Mouse (Mus musculus) kidney, postnatal 0 days (tissue): Measurements from ENCODE around the gene Grm7. TPM values are rescaled to one million over a fixed set of nuclear protein-coding genes. Genes with fewer than 3 reads are reported as not detected.

ENCODE experiments used
- ATAC-seq: fragments of 200-750 bp; cut with Nextera tagmentation; replicated peaks from 2 replicates; pipeline ENCODE4 v1.8.0; 2017; ENCODE audit warnings: low read depth, moderate number of reproducible peaks, moderate TSS enrichment, moderate library complexity; ENCODE audit not compliant: low FRiP score
- DNase-seq: peaks from one replicate; pipeline ENCODE4 v3.0.0-alpha.2; 2016; ENCODE audit warnings: low spot score
- H3K27ac ChIP-seq: fragments of 300-500 bp; sonication (generic); 2 replicates; pipeline ENCODE4 v1.5.1; 2014; ENCODE audit warnings: mild to moderate bottlenecking
- H3K27me3 ChIP-seq: fragments of 300-500 bp; sonication (generic); 2 replicates; pipeline ENCODE4 v1.6.1; 2014; ENCODE audit warnings: low read length, mixed read lengths; ENCODE audit not compliant: insufficient read depth
- H3K36me3 ChIP-seq: fragments of 300-500 bp; sonication (generic); 2 replicates; pipeline ENCODE4 v1.6.1; 2014; ENCODE audit warnings: low read length, mixed read lengths; ENCODE audit not compliant: insufficient read depth
- H3K4me1 ChIP-seq: fragments of 300-500 bp; sonication (generic); replicated peaks from 2 replicates; pipeline ENCODE4 v1.6.1; 2014; ENCODE audit warnings: antibody characterized with exemption, low read length, mixed read lengths; ENCODE audit not compliant: insufficient read depth
- H3K4me2 ChIP-seq: fragments of 300-500 bp; sonication (generic); 2 replicates; pipeline ENCODE4 v1.6.1; 2014; ENCODE audit warnings: mild to moderate bottlenecking, low read length, moderate library complexity, mixed read lengths
- H3K4me3 ChIP-seq: fragments of 300-500 bp; sonication (generic); replicated peaks from 2 replicates; pipeline ENCODE4 v1.5.1; 2014; ENCODE audit warnings: low read depth, low read length
- H3K9ac ChIP-seq: fragments of 300-500 bp; sonication (generic); 2 replicates; pipeline ENCODE4 v1.6.1; 2014; ENCODE audit warnings: low read depth, low read length
- H3K9me3 ChIP-seq: fragments of 300-500 bp; sonication (generic); replicated peaks from 2 replicates; pipeline ENCODE4 v1.6.1; 2016; ENCODE audit warnings: low read length, inconsistent platforms, mixed read lengths
- CTCF ChIP-seq: IDR thresholded peaks from 2 replicates; pipeline ENCODE4 v1.5.1; 2016; ENCODE audit warnings: antibody characterized with exemption, low read depth, mild to moderate bottlenecking, moderate library complexity
- WGBS: fragments of 180-500 bp; shearing (Covaris S2); extraction: QIAGEN DNeasy Blood & Tissue Kit; methylation state at CpG from one replicate; pipeline ENCODE4 v1.1.7; 2014; 5-methylcytosine and 5-hydroxymethylcytosine counted together
- polyA plus RNA-seq: library from polyadenylated mRNA; unstranded; fragments of >200 nt; fragmentation: Nextera tagmentation; extraction: Ambion mirVana; gene quantifications from 2 replicates; pipeline ENCODE4 v1.2.1, GENCODE M21; 2015

The Grm7 gene
- polyA plus RNA-seq, 1 experiment from 2014 or later = 2.3 TPM

- Histone ChIP-seq H3K27me3 (no peaks in the 10 kb centered on the region), H3K9ac (no peak overlapping the region), H3K36me3 (no peaks in the 10 kb centered on the region), H3K4me2 (no peak overlapping the region), H3K4me3 (no peak overlapping the region), H3K27ac (no peak overlapping the region), H3K4me1 (no peaks in the 10 kb centered on the region), H3K9me3 (no peaks in the 10 kb centered on the region)
- WGBS = 49% methylated on average over 5 of the region's 5 CpGs
- ATAC-seq = no peak
- no peak for TF ChIP-seq CTCF
- DNase-seq = no peak
Measured at GRCm38 (mm10) chr6:110812214-110812613, 166.8 kb downstream of the Grm7 start.

- H3K27ac ChIP-seq = no peak overlapping the region
- peak; percentile 11 for DNase-seq
- no peaks in the 10 kb centered on the region for H3K4me1 ChIP-seq
Measured at GRCm38 (mm10) chr6:110818236-110818635, 172.9 kb downstream of the Grm7 start.

GRCm38 (mm10) chr6:110868311-110868710, 222.9 kb downstream of the Grm7 start:
- Histone ChIP-seq H3K36me3 (no peaks in the 10 kb centered on the region), H3K9ac (no peak overlapping the region), H3K4me1 (no peaks in the 10 kb centered on the region), H3K27ac (no peak overlapping the region), H3K4me2 (no peak overlapping the region), H3K9me3 (no peaks in the 10 kb centered on the region), H3K4me3 (no peak overlapping the region), H3K27me3 (no peaks in the 10 kb centered on the region)
- ATAC-seq = no peak
- no peak for TF ChIP-seq CTCF
- DNase-seq = no peak

More at GRCm38 (mm10) chr6:110818236-110818635, 172.9 kb downstream of the Grm7 start:
- H3K9ac ChIP-seq = no peak overlapping the region
- no peaks in the 10 kb centered on the region for H3K36me3 ChIP-seq
- no peaks in the 10 kb centered on the region for H3K9me3 ChIP-seq
- no peaks in the 10 kb centered on the region for H3K27me3 ChIP-seq
- no peak overlapping the region for H3K4me3 ChIP-seq
- ATAC-seq = no peak
- WGBS = 65% methylated on average over 2 of the region's 2 CpGs
- TF ChIP-seq CTCF = no peak
- no peak overlapping the region for H3K4me2 ChIP-seq

DNA sequence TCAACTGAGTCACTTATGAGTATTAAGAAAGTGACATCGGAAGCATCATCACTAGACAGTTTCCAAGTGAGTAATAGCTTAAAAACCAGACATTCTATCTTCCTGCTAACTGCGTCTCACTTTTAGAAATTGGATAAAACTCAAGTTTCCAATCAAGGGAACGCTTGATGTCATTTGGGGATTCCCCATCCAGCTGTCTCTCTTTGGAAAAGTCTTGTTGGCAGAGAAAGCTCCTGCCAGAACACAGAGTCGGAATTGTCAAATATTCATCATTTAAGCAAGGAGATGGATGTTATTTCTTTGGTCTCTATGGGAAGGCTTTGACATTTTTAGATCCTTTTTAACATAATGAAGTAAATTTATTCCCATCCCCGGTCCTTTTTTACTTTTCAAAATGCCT, 336.6 kb downstream of the Grm7 start:
- no peak overlapping the region for H3K4me2 ChIP-seq
- H3K9ac ChIP-seq = no peak overlapping the region
- H3K4me3 ChIP-seq = no peak overlapping the region
- H3K4me1 ChIP-seq = no peaks in the 10 kb centered on the region
- no peaks in the 10 kb centered on the region for H3K9me3 ChIP-seq
- DNase-seq (no peak), ATAC-seq (no peak)
- no peaks in the 10 kb centered on the region for H3K36me3 ChIP-seq
- no peaks in the 10 kb centered on the region for H3K27me3 ChIP-seq
- 79% methylated on average over 5 of the region's 5 CpGs for WGBS
- no peak for TF ChIP-seq CTCF
- H3K27ac ChIP-seq = no peak overlapping the region

DNA sequence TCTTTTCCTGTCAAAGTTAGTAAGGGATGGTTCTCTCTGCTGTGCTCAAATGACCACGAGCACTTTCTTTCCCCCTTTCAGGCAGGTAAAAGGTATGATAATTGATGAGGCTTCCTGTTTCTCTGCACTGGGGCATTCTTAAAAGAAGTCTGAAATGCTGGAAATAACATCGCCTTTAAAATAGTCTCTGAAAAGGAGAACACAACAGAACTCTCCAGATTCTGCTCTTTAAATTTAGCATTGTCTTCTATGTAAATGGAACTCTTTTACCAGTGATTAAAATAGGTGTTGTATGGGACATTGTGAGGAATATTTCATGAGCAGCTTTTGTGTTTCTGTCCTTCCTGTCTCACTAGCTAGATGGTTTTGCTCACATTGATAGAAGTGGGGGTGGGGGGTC, 393.7 kb downstream of the Grm7 start:
- Histone ChIP-seq H3K27ac (no peak overlapping the region), H3K4me2 (no peak overlapping the region), H3K9me3 (no peaks in the 10 kb centered on the region), H3K36me3 (no peaks in the 10 kb centered on the region), H3K4me3 (no peak overlapping the region), H3K27me3 (no peaks in the 10 kb centered on the region), H3K9ac (no peak overlapping the region), H3K4me1 (no peaks in the 10 kb centered on the region)
- no peak for ATAC-seq
- DNase-seq = no peak
- TF ChIP-seq CTCF = no peak
- WGBS = 58% methylated on average over 2 of the region's 2 CpGs

- no peak for ATAC-seq
Measured at GRCm38 (mm10) chr6:111045896-111046295, 400.5 kb downstream of the Grm7 start.

GRCm38 (mm10) chr6:111049247-111049646, 403.9 kb downstream of the Grm7 start:
- no peak overlapping the region for H3K4me2 ChIP-seq
- no peak for TF ChIP-seq CTCF
- DNase-seq = no peak
- H3K36me3 ChIP-seq = no peaks in the 10 kb centered on the region
- no peak overlapping the region for H3K9ac ChIP-seq
- H3K9me3 ChIP-seq = no peaks in the 10 kb centered on the region
- ATAC-seq = no peak
- H3K27ac ChIP-seq = no peak overlapping the region
- no peaks in the 10 kb centered on the region for H3K4me1 ChIP-seq
- no peak overlapping the region for H3K4me3 ChIP-seq
- H3K27me3 ChIP-seq = no peaks in the 10 kb centered on the region

More at GRCm38 (mm10) chr6:111045896-111046295, 400.5 kb downstream of the Grm7 start:
- no peak for TF ChIP-seq CTCF
- no peak overlapping the region for H3K4me2 ChIP-seq
- DNase-seq = no peak
- H3K4me1 ChIP-seq = no peaks in the 10 kb centered on the region
- H3K9me3 ChIP-seq = no peaks in the 10 kb centered on the region
- H3K27ac ChIP-seq = no peak overlapping the region
- WGBS = 41% methylated on average over 2 of the region's 2 CpGs
- H3K9ac ChIP-seq = no peak overlapping the region
- no peaks in the 10 kb centered on the region for H3K36me3 ChIP-seq
- no peaks in the 10 kb centered on the region for H3K27me3 ChIP-seq
- H3K4me3 ChIP-seq = no peak overlapping the region
